Mouse (Mus musculus): Measurements from ENCODE around the gene Bcl6. TPM values are rescaled to one million over a fixed set of nuclear protein-coding genes. Genes with fewer than 3 reads are reported as not detected.

Bcl6 gene
- polyA plus RNA-seq, 1 experiment, result 5.0 TPM

- Histone ChIP-seq H3K36me3 (ENCODE audit: control insufficient read depth, insufficient read depth, low read length, poor library complexity, severe bottlenecking) (no peaks in the 10 kb centered on the region), H3K27me3 (ENCODE audit: control insufficient read depth, insufficient read depth, low read length, poor library complexity, severe bottlenecking) (no peaks in the 10 kb centered on the region), H3K4me1 (ENCODE audit: control insufficient read depth, insufficient read depth, low read length) (peaks cover 2% of the 10 kb centered on the region), H3K9ac (ENCODE audit: low read depth, poor library complexity, severe bottlenecking) (no peak overlapping the region), H3K9me3 (replicated peaks; ENCODE audit: control insufficient read depth, insufficient read depth, low read length, poor library complexity, severe bottlenecking) (no peaks in the 10 kb centered on the region), H3K4me3 (ENCODE audit: low read depth, low read length) (no peak overlapping the region), H3K27ac (ENCODE audit: insufficient read depth, low read length) (no peak overlapping the region)
- TF ChIP-seq EP300 (IDR thresholded peaks at IDR 0.05; ENCODE audit: insufficient read depth, low read depth, low read length), result no peak
- TF ChIP-seq POLR2A (IDR thresholded peaks at IDR 0.05; ENCODE audit: insufficient read depth, low read length), result no peak
- TF ChIP-seq CTCF (IDR thresholded peaks at IDR 0.05; ENCODE audit: low read depth, low read length), result no peak
These were observed 41.5 kb upstream of the Bcl6 start for GRCm38 (mm10) chr16:24029965-24030672.

- Histone ChIP-seq H3K9ac (ENCODE audit: low read depth, poor library complexity, severe bottlenecking) (no peak overlapping the region), H3K4me1 (ENCODE audit: control insufficient read depth, insufficient read depth, low read length) (peaks cover 2% of the 10 kb centered on the region), H3K27me3 (ENCODE audit: control insufficient read depth, insufficient read depth, low read length, poor library complexity, severe bottlenecking) (no peaks in the 10 kb centered on the region), H3K27ac (ENCODE audit: insufficient read depth, low read length) (no peak overlapping the region), H3K36me3 (ENCODE audit: control insufficient read depth, insufficient read depth, low read length, poor library complexity, severe bottlenecking) (no peaks in the 10 kb centered on the region), H3K4me3 (ENCODE audit: low read depth, low read length) (no peak overlapping the region), H3K9me3 (replicated peaks; ENCODE audit: control insufficient read depth, insufficient read depth, low read length, poor library complexity, severe bottlenecking) (no peaks in the 10 kb centered on the region)
- TF ChIP-seq POLR2A (IDR thresholded peaks at IDR 0.05; ENCODE audit: insufficient read depth, low read length) (no peak), CTCF (IDR thresholded peaks at IDR 0.05; ENCODE audit: low read depth, low read length) (no peak), EP300 (IDR thresholded peaks at IDR 0.05; ENCODE audit: insufficient read depth, low read depth, low read length) (no peak)
These were observed 36.8 kb upstream of the Bcl6 start for GRCm38 (mm10) chr16:24025442-24025841.

GRCm38 (mm10) chr16:24022605-24023004 lies 34.0 kb upstream of the Bcl6 start:
- no peak overlapping the region for H3K27ac ChIP-seq (ENCODE audit: insufficient read depth, low read length)
- no peaks in the 10 kb centered on the region for H3K9me3 ChIP-seq (replicated peaks; ENCODE audit: control insufficient read depth, insufficient read depth, low read length, poor library complexity, severe bottlenecking)
- no peaks in the 10 kb centered on the region for H3K27me3 ChIP-seq (ENCODE audit: control insufficient read depth, insufficient read depth, low read length, poor library complexity, severe bottlenecking)
- no peak overlapping the region for H3K9ac ChIP-seq (ENCODE audit: low read depth, poor library complexity, severe bottlenecking)
- TF ChIP-seq POLR2A (IDR thresholded peaks at IDR 0.05; ENCODE audit: insufficient read depth, low read length), result no peak
- TF ChIP-seq EP300 (IDR thresholded peaks at IDR 0.05; ENCODE audit: insufficient read depth, low read depth, low read length), result no peak
- TF ChIP-seq CTCF (IDR thresholded peaks at IDR 0.05; ENCODE audit: low read depth, low read length), result no peak
- no peaks in the 10 kb centered on the region for H3K36me3 ChIP-seq (ENCODE audit: control insufficient read depth, insufficient read depth, low read length, poor library complexity, severe bottlenecking)
- H3K4me3 ChIP-seq (ENCODE audit: low read depth, low read length), result no peak overlapping the region
- H3K4me1 ChIP-seq (ENCODE audit: control insufficient read depth, insufficient read depth, low read length), result no peaks in the 10 kb centered on the region

GRCm38 (mm10) chr16:24021722-24022121 lies 33.1 kb upstream of the Bcl6 start:
- Histone ChIP-seq H3K9me3 (replicated peaks; ENCODE audit: control insufficient read depth, insufficient read depth, low read length, poor library complexity, severe bottlenecking) (no peaks in the 10 kb centered on the region), H3K4me1 (ENCODE audit: control insufficient read depth, insufficient read depth, low read length) (no peaks in the 10 kb centered on the region), H3K36me3 (ENCODE audit: control insufficient read depth, insufficient read depth, low read length, poor library complexity, severe bottlenecking) (no peaks in the 10 kb centered on the region), H3K27me3 (ENCODE audit: control insufficient read depth, insufficient read depth, low read length, poor library complexity, severe bottlenecking) (no peaks in the 10 kb centered on the region), H3K4me3 (ENCODE audit: low read depth, low read length) (no peak overlapping the region), H3K27ac (ENCODE audit: insufficient read depth, low read length) (no peak overlapping the region), H3K9ac (ENCODE audit: low read depth, poor library complexity, severe bottlenecking) (no peak overlapping the region)
- no peak for TF ChIP-seq POLR2A (IDR thresholded peaks at IDR 0.05; ENCODE audit: insufficient read depth, low read length)
- TF ChIP-seq EP300 (IDR thresholded peaks at IDR 0.05; ENCODE audit: insufficient read depth, low read depth, low read length), result no peak
- TF ChIP-seq CTCF (IDR thresholded peaks at IDR 0.05; ENCODE audit: low read depth, low read length), result no peak

- Histone ChIP-seq H3K27ac (ENCODE audit: insufficient read depth, low read length) (no peak overlapping the region), H3K9me3 (replicated peaks; ENCODE audit: control insufficient read depth, insufficient read depth, low read length, poor library complexity, severe bottlenecking) (no peaks in the 10 kb centered on the region), H3K27me3 (ENCODE audit: control insufficient read depth, insufficient read depth, low read length, poor library complexity, severe bottlenecking) (no peaks in the 10 kb centered on the region), H3K4me3 (ENCODE audit: low read depth, low read length) (no peak overlapping the region), H3K4me1 (ENCODE audit: control insufficient read depth, insufficient read depth, low read length) (no peaks in the 10 kb centered on the region), H3K36me3 (ENCODE audit: control insufficient read depth, insufficient read depth, low read length, poor library complexity, severe bottlenecking) (no peaks in the 10 kb centered on the region), H3K9ac (ENCODE audit: low read depth, poor library complexity, severe bottlenecking) (no peak overlapping the region)
- TF ChIP-seq EP300 (IDR thresholded peaks at IDR 0.05; ENCODE audit: insufficient read depth, low read depth, low read length), result no peak
- no peak for TF ChIP-seq POLR2A (IDR thresholded peaks at IDR 0.05; ENCODE audit: insufficient read depth, low read length)
- no peak for TF ChIP-seq CTCF (IDR thresholded peaks at IDR 0.05; ENCODE audit: low read depth, low read length)
These were observed 28.1 kb upstream of the Bcl6 start for GRCm38 (mm10) chr16:24016742-24017141.

GRCm38 (mm10) chr16:24016273-24016672 lies 27.6 kb upstream of the Bcl6 start:
- Histone ChIP-seq H3K9me3 (replicated peaks; ENCODE audit: control insufficient read depth, insufficient read depth, low read length, poor library complexity, severe bottlenecking) (no peaks in the 10 kb centered on the region), H3K27ac (ENCODE audit: insufficient read depth, low read length) (no peak overlapping the region), H3K36me3 (ENCODE audit: control insufficient read depth, insufficient read depth, low read length, poor library complexity, severe bottlenecking) (no peaks in the 10 kb centered on the region), H3K9ac (ENCODE audit: low read depth, poor library complexity, severe bottlenecking) (no peak overlapping the region), H3K27me3 (ENCODE audit: control insufficient read depth, insufficient read depth, low read length, poor library complexity, severe bottlenecking) (no peaks in the 10 kb centered on the region), H3K4me1 (ENCODE audit: control insufficient read depth, insufficient read depth, low read length) (no peaks in the 10 kb centered on the region), H3K4me3 (ENCODE audit: low read depth, low read length) (no peak overlapping the region)
- TF ChIP-seq EP300 (IDR thresholded peaks at IDR 0.05; ENCODE audit: insufficient read depth, low read depth, low read length), result no peak
- no peak for TF ChIP-seq CTCF (IDR thresholded peaks at IDR 0.05; ENCODE audit: low read depth, low read length)
- TF ChIP-seq POLR2A (IDR thresholded peaks at IDR 0.05; ENCODE audit: insufficient read depth, low read length), result no peak
